7 mouse cellular contexts compared by ENCODE assay signal in genomic region chr12:54734307-54735131, GRCm38 (mm10). TPM values are rescaled to one million over a fixed set of nuclear protein-coding genes. Genes with fewer than 3 reads are reported as not detected.
DNase-seq lines count a peak whose midpoint lies in the region; ATAC-seq lines count a peak whose summit lies in the region.
"Not testable (repeated sequence)": the region's sequence is repeated elsewhere in the genome, so short reads cannot be mapped to it uniquely, and the experiment has no call there.

No protein-coding gene starts in this region.

- WGBS in forebrain, embryonic 12.5 days, result no CpG with 5 or more reads among the region's 49 CpGs
- WGBS in heart, embryonic 16.5 days, result 0% methylated on average over 7 of the region's 49 CpGs
- 0% methylated on average over 8 of the region's 49 CpGs for WGBS in liver, embryonic 12.5 days (ENCODE audit: insufficient replicate concordance)
- 0% methylated on average over 8 of the region's 49 CpGs for WGBS in midbrain, embryonic 12.5 days

- not testable (repeated sequence) for H3K27ac ChIP-seq in forebrain, embryonic 12.5 days; heart, embryonic 16.5 days (ENCODE audit: low read length); liver, embryonic 12.5 days; midbrain, embryonic 12.5 days (replicated peaks)

- ATAC-seq in cerebellum, adult (ENCODE audit: insufficient number of reproducible peaks, low FRiP score, low TSS enrichment), result peak; percentile 56
- ATAC-seq in forebrain, embryonic 12.5 days (ENCODE audit: low FRiP score), result peak; percentile 67
- ATAC-seq in heart, embryonic 16.5 days (replicated peaks; ENCODE audit: extremely low read depth, insufficient read depth, low FRiP score), result peak; percentile 50
- peak; percentile 68 for ATAC-seq in liver, embryonic 12.5 days
- ATAC-seq in midbrain, embryonic 12.5 days (ENCODE audit: low FRiP score, low read depth), result peak; percentile 59

- not testable (repeated sequence) for H3K9me3 ChIP-seq in forebrain, embryonic 12.5 days; heart, embryonic 16.5 days (replicated peaks; ENCODE audit: control insufficient read depth, low read length); liver, embryonic 12.5 days (replicated peaks); midbrain, embryonic 12.5 days

- not testable (repeated sequence) for H3K4me1 ChIP-seq in forebrain, embryonic 12.5 days; heart, embryonic 16.5 days (ENCODE audit: control insufficient read depth, insufficient read depth, low read length); liver, embryonic 12.5 days; midbrain, embryonic 12.5 days

- DNase-seq in kidney, adult 8-10 months, result peak; percentile 26 to 29
- peak; percentile 13 to 24 for DNase-seq in spleen, adult 18-20 months

- H3K4me2 ChIP-seq in forebrain, embryonic 12.5 days, result 0 out of 2 replicates have a peak overlapping the region, but pooled peaks have one; percentile 29
- not testable (repeated sequence) for H3K4me2 ChIP-seq in heart, embryonic 16.5 days (ENCODE audit: low read depth, low read length); liver, embryonic 12.5 days; midbrain, embryonic 12.5 days (replicated peaks)

- not testable (repeated sequence) for H3K4me3 ChIP-seq in forebrain, embryonic 12.5 days (replicated peaks); heart, embryonic 16.5 days (ENCODE audit: low read length); liver, embryonic 12.5 days; midbrain, embryonic 12.5 days

- not testable (repeated sequence) for H3K9ac ChIP-seq in forebrain, embryonic 12.5 days; heart, embryonic 16.5 days (ENCODE audit: low read length); liver, embryonic 12.5 days; midbrain, embryonic 12.5 days (replicated peaks)

- H3K27me3 ChIP-seq in forebrain, embryonic 12.5 days; heart, embryonic 16.5 days (ENCODE audit: control insufficient read depth, insufficient read depth, low read length); liver, embryonic 12.5 days (replicated peaks); midbrain, embryonic 12.5 days: not testable (repeated sequence)

- not testable (repeated sequence) for H3K36me3 ChIP-seq in forebrain, embryonic 12.5 days (replicated peaks); heart, embryonic 16.5 days (ENCODE audit: control insufficient read depth, insufficient read depth); liver, embryonic 12.5 days; midbrain, embryonic 12.5 days

RNA-seq across cellular contexts. Expression of gene Eapp, which starts 38.8 kb away (rescaled TPM):
- polyA plus RNA-seq in forebrain, embryonic 12.5 days (2016; fragmentation: Nextera tagmentation; extraction: Ambion mirVana), result 77.3 and 83.5 TPM in 2 replicates
- 43.3 and 45.7 TPM in 2 replicates for polyA plus RNA-seq in heart, embryonic 16.5 days (2015; fragmentation: Nextera tagmentation; extraction: Ambion mirVana)
- polyA plus RNA-seq in liver, embryonic 12.5 days (2016; fragmentation: Nextera tagmentation; extraction: Ambion mirVana), result 47.1 and 48.3 TPM in 2 replicates
- 71.5 and 78.5 TPM in 2 replicates for polyA plus RNA-seq in midbrain, embryonic 12.5 days (2016; fragmentation: Nextera tagmentation; extraction: Ambion mirVana)
